Mouse (Mus musculus): ENCODE measurements around the gene Thy1. TPM values are rescaled to one million over a fixed set of nuclear protein-coding genes. Genes with fewer than 3 reads are reported as not detected.

Gene Thy1
- total RNA-seq, 1 experiment, result 10.2 TPM

DNA sequence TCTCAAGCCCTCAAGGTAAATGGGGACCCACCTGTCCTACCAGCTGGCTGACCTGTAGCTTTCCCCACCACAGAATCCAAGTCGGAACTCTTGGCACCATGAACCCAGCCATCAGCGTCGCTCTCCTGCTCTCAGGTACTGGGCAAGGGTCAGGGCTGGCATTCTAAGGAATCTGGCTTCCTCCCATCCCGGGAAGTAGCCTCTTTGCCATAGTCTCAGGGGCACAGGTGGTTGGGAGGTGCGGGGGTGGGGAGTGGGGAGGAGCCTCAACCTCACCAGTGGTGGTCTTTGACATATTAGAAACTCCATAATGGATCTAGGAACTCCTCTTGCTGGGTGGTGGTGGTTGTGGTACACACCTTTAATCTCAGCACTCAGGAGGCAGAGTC lies 2.7 kb downstream of the Thy1 start:
- in situ Hi-C loops (cut with MboI; ENCODE audit: low sequenced_read_pairs in 2 of 2, unreplicated experiment in 2 of 2), result no loop called here
- no peaks in the 10 kb centered on the region for H3K9me3 ChIP-seq (ENCODE audit: control insufficient read depth, insufficient read depth, low read depth, low read length)
- no peak for TF ChIP-seq MAFK (IDR thresholded peaks at IDR 0.05; ENCODE audit: insufficient read depth, low read depth, low read length)
- TF ChIP-seq ZNF384 (IDR thresholded peaks at IDR 0.05; ENCODE audit: low read depth, low read length), result no peak
- TF ChIP-seq ZC3H11A (IDR thresholded peaks at IDR 0.05; ENCODE audit: borderline replicate concordance, low read depth, low read length), result no peak
- TF ChIP-seq CHD2 (IDR thresholded peaks at IDR 0.05; ENCODE audit: low read depth, low read length), result no peak
- TF ChIP-seq HCFC1 (IDR thresholded peaks at IDR 0.05; ENCODE audit: borderline replicate concordance, insufficient read depth, low read length), result no peak
- no peak overlapping the region for H3K9ac ChIP-seq (ENCODE audit: insufficient read depth, low read depth, low read length, poor library complexity, severe bottlenecking)
- H3K36me3 ChIP-seq (ENCODE audit: control insufficient read depth, insufficient read depth, low read length, poor library complexity, severe bottlenecking), result peaks cover 2% of the 10 kb centered on the region
- DNase-seq (ENCODE audit: low read depth, low spot score), result no peak
- no peak overlapping the region for H3K4me3 ChIP-seq (ENCODE audit: insufficient read depth in 1 of 2, low read depth in 1 of 2, low read length in 2 of 2, poor library complexity in 1 of 2, severe bottlenecking in 1 of 2)
- H3K27ac ChIP-seq (ENCODE audit: insufficient read depth, low read depth, low read length, poor library complexity, severe bottlenecking), result no peak overlapping the region
- peaks cover 0 to 16% of the 10 kb centered on the region in 2 experiments; a peak in 2 of 4 replicates for H3K4me1 ChIP-seq (ENCODE audit: control insufficient read depth in 2 of 2, insufficient read depth in 2 of 2, low read length in 2 of 2, poor library complexity in 1 of 2)

DNA sequence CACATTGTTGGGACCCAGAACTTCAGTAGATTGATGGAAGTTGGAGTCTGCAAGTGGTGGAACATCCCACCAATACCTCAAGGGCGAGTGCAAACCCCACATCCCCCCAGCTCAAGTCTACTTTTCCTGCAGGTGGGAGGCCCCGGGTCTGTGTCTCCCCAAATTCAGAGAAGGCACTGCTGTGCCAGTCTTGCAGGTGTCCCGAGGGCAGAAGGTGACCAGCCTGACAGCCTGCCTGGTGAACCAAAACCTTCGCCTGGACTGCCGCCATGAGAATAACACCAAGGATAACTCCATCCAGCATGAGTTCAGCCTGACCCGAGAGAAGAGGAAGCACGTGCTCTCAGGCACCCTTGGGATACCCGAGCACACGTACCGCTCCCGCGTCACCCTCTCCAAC lies 3.2 kb downstream of the Thy1 start:
- TF ChIP-seq ZC3H11A (IDR thresholded peaks at IDR 0.05; ENCODE audit: borderline replicate concordance, low read depth, low read length) (no peak), MAFK (IDR thresholded peaks at IDR 0.05; ENCODE audit: insufficient read depth, low read depth, low read length) (no peak), HCFC1 (IDR thresholded peaks at IDR 0.05; ENCODE audit: borderline replicate concordance, insufficient read depth, low read length) (no peak), ZNF384 (IDR thresholded peaks at IDR 0.05; ENCODE audit: low read depth, low read length) (no peak), CHD2 (IDR thresholded peaks at IDR 0.05; ENCODE audit: low read depth, low read length) (no peak)
- H3K27ac ChIP-seq (ENCODE audit: insufficient read depth, low read depth, low read length, poor library complexity, severe bottlenecking), result no peak overlapping the region
- in situ Hi-C loops (cut with MboI; ENCODE audit: low sequenced_read_pairs in 2 of 2, unreplicated experiment in 2 of 2), result no loop called here
- peaks cover 2% of the 10 kb centered on the region for H3K36me3 ChIP-seq (ENCODE audit: control insufficient read depth, insufficient read depth, low read length, poor library complexity, severe bottlenecking)
- no peak overlapping the region for H3K9ac ChIP-seq (ENCODE audit: insufficient read depth, low read depth, low read length, poor library complexity, severe bottlenecking)
- H3K4me3 ChIP-seq (ENCODE audit: insufficient read depth in 1 of 2, low read depth in 1 of 2, low read length in 2 of 2, poor library complexity in 1 of 2, severe bottlenecking in 1 of 2), result no peak overlapping the region
- H3K9me3 ChIP-seq (ENCODE audit: control insufficient read depth, insufficient read depth, low read depth, low read length), result no peaks in the 10 kb centered on the region
- DNase-seq (ENCODE audit: low read depth, low spot score), result no peak
- peaks cover 0 to 15% of the 10 kb centered on the region in 2 experiments; a peak in 2 of 4 replicates for H3K4me1 ChIP-seq (ENCODE audit: control insufficient read depth in 2 of 2, insufficient read depth in 2 of 2, low read length in 2 of 2, poor library complexity in 1 of 2)

DNA sequence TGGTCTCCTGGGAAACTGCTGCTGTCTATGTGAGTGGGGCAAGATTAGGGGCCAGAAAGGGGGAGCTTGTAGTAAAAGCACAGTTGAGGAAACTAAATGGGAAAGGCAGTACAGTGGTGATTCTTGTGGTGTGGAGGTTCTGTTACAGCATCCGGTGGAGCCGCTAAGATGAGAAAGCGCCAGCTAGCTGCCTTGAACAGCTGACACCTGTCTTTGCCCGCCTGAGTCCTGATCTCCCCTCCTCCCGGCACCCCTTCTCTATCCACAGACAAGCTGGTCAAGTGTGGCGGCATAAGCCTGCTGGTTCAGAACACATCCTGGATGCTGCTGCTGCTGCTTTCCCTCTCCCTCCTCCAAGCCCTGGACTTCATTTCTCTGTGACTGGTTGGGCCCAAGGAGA lies 3.9 kb downstream of the Thy1 start:
- TF ChIP-seq ZNF384 (IDR thresholded peaks at IDR 0.05; ENCODE audit: low read depth, low read length) (no peak), CHD2 (IDR thresholded peaks at IDR 0.05; ENCODE audit: low read depth, low read length) (no peak), ZC3H11A (IDR thresholded peaks at IDR 0.05; ENCODE audit: borderline replicate concordance, low read depth, low read length) (no peak), MAFK (IDR thresholded peaks at IDR 0.05; ENCODE audit: insufficient read depth, low read depth, low read length) (no peak), HCFC1 (IDR thresholded peaks at IDR 0.05; ENCODE audit: borderline replicate concordance, insufficient read depth, low read length) (no peak)
- Histone ChIP-seq H3K4me1 (ENCODE audit: control insufficient read depth in 2 of 2, insufficient read depth in 2 of 2, low read length in 2 of 2, poor library complexity in 1 of 2) (peaks cover 0 to 15% of the 10 kb centered on the region in 2 experiments; a peak in 2 of 4 replicates), H3K9ac (ENCODE audit: insufficient read depth, low read depth, low read length, poor library complexity, severe bottlenecking) (no peak overlapping the region), H3K4me3 (ENCODE audit: insufficient read depth in 1 of 2, low read depth in 1 of 2, low read length in 2 of 2, poor library complexity in 1 of 2, severe bottlenecking in 1 of 2) (no peak overlapping the region), H3K27ac (ENCODE audit: insufficient read depth, low read depth, low read length, poor library complexity, severe bottlenecking) (no peak overlapping the region; the same call in 1 of the 2 replicates), H3K36me3 (ENCODE audit: control insufficient read depth, insufficient read depth, low read length, poor library complexity, severe bottlenecking) (peaks cover 2% of the 10 kb centered on the region), H3K9me3 (ENCODE audit: control insufficient read depth, insufficient read depth, low read depth, low read length) (no peaks in the 10 kb centered on the region)
- DNase-seq (ENCODE audit: low read depth, low spot score), result no peak
- in situ Hi-C loops (cut with MboI; ENCODE audit: low sequenced_read_pairs in 2 of 2, unreplicated experiment in 2 of 2), result no loop called here

DNA sequence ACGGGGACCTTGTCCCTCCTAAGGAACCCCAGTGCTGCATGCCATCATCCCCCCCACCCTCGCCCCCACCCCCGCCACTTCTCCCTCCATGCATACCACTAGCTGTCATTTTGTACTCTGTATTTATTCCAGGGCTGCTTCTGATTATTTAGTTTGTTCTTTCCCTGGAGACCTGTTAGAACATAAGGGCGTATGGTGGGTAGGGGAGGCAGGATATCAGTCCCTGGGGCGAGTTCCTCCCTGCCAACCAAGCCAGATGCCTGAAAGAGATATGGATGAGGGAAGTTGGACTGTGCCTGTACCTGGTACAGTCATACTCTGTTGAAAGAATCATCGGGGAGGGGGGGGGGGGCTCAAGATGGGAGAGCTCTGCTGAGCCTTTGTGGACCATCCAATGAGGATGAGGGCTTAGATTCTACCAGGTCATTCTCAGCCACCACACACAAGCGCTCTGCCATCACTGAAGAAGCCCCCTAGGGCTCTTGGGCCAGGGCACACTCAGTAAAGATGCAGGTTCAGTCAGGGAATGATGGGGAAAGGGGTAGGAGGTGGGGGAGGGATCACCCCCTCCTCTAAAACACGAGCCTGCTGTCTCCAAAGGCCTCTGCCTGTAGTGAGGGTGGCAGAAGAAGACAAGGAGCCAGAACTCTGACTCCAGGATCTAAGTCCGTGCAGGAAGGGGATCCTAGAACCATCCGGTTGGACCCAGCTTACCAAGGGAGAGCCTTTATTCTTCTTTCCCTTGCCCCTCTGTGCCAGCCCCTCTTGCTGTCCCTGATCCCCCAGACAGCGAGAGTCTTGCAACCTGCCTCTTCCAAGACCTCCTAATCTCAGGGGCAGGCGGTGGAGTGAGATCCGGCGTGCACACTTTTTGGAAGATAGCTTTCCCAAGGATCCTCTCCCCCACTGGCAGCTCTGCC lies 4.6 kb downstream of the Thy1 start:
- no peak overlapping the region for H3K4me3 ChIP-seq (ENCODE audit: insufficient read depth in 1 of 2, low read depth in 1 of 2, low read length in 2 of 2, poor library complexity in 1 of 2, severe bottlenecking in 1 of 2)
- H3K4me1 ChIP-seq (ENCODE audit: control insufficient read depth in 2 of 2, insufficient read depth in 2 of 2, low read length in 2 of 2, poor library complexity in 1 of 2), result peaks cover 0 to 13% of the 10 kb centered on the region in 2 experiments; a peak in 2 of 4 replicates
- H3K27ac ChIP-seq (ENCODE audit: insufficient read depth, low read depth, low read length, poor library complexity, severe bottlenecking), result no peak overlapping the region
- H3K36me3 ChIP-seq (ENCODE audit: control insufficient read depth, insufficient read depth, low read length, poor library complexity, severe bottlenecking), result peaks cover 2% of the 10 kb centered on the region
- in situ Hi-C loops (cut with MboI; ENCODE audit: low sequenced_read_pairs in 2 of 2, unreplicated experiment in 2 of 2), result no loop called here
- H3K9me3 ChIP-seq (ENCODE audit: control insufficient read depth, insufficient read depth, low read depth, low read length), result no peaks in the 10 kb centered on the region
- DNase-seq (ENCODE audit: low read depth, low spot score), result no peak
- TF ChIP-seq HCFC1 (IDR thresholded peaks at IDR 0.05; ENCODE audit: borderline replicate concordance, insufficient read depth, low read length) (no peak), CHD2 (IDR thresholded peaks at IDR 0.05; ENCODE audit: low read depth, low read length) (no peak), MAFK (IDR thresholded peaks at IDR 0.05; ENCODE audit: insufficient read depth, low read depth, low read length) (no peak), ZC3H11A (IDR thresholded peaks at IDR 0.05; ENCODE audit: borderline replicate concordance, low read depth, low read length) (no peak), ZNF384 (IDR thresholded peaks at IDR 0.05; ENCODE audit: low read depth, low read length) (no peak)
- no peak overlapping the region for H3K9ac ChIP-seq (ENCODE audit: insufficient read depth, low read depth, low read length, poor library complexity, severe bottlenecking)

Data from ES-E14 (cell line).